Mouse (Mus musculus) Patski (cell line): ENCODE results near the gene Tssc4. TPM values are rescaled to one million over a fixed set of nuclear protein-coding genes. Genes with fewer than 3 reads are reported as not detected.

Experiments used
- ATAC-seq: fragments of 100-300 bp; one replicate; pipeline ENCODE4 v1.8.0; 2021
- CTCF ChIA-PET: fragments of 350-600 bp; sonication (Branson Sonifier 250); formaldehyde crosslinking; loops from one replicate; lab custom pipeline; 2022; ENCODE audit warnings: inconsistent platforms; lab: Charles Lee
- POLR2A ChIA-PET: fragments of 350-600 bp; sonication (Branson Sonifier 250); formaldehyde crosslinking; loops from one replicate; lab custom pipeline; 2022; ENCODE audit warnings: antibody characterized with exemption, inconsistent platforms; lab: Charles Lee
- DNase-seq: peaks from one replicate; pipeline ENCODE4 v3.0.0-alpha.2; 2011; ENCODE audit warnings: low read depth, low spot score
- H3K27me3 ChIP-seq: fragments of 371-371 bp; one replicate; pipeline ENCODE4 v1.5.1; 2021
- CTCF ChIP-seq: fragments of 100-300 bp; IDR thresholded peaks from one replicate; pipeline ENCODE4 v1.5.1; 2021
- in situ Hi-C: fragments of 300-500 bp; cut with MboI; formaldehyde crosslinking; loops from 3 replicates; pipeline ENCODE4 v1.11.1; 2018; ENCODE audit warnings: low pct_unique_long_range_greater_than_20kb, mixed read lengths
- polyA plus RNA-seq: library from polyadenylated mRNA; unstranded; gene quantifications from one replicate; pipeline ENCODE4 v1.2.3, GENCODE M21; 2021

Gene Tssc4
- polyA plus RNA-seq, 1 experiment from 2014 or later, result 42.0 TPM

- DNase-seq, result no peak
- TF ChIP-seq CTCF, result no peak
- H3K27me3 ChIP-seq, result peaks cover 22% of the 10 kb centered on the region
- ChIA-PET CTCF (no interaction called here), POLR2A (no interaction called here)
- in situ Hi-C loops, result no loop called here
- no peak for ATAC-seq
These were observed 36.3 kb downstream of the Tssc4 start for GRCm38 (mm10) chr7:143105258-143105897.

GRCm38 (mm10) chr7:143106062-143106461, 37.0 kb downstream of the Tssc4 start, which contains the start of gene Kcnq1:
Gene Kcnq1, plus strand, starts transcription at chr7:143106362.
- in situ Hi-C loops, result no loop called here
- ChIA-PET POLR2A (no interaction called here), CTCF (no interaction called here)
- TF ChIP-seq CTCF, result no peak
- no peak for ATAC-seq
- no peak for DNase-seq
- H3K27me3 ChIP-seq, result peaks cover 22% of the 10 kb centered on the region

- TF ChIP-seq CTCF, result no peak
- ChIA-PET CTCF (no interaction called here), POLR2A (no interaction called here)
- in situ Hi-C loops, result no loop called here
- DNase-seq (no peak), ATAC-seq (no peak)
- H3K27me3 ChIP-seq, result peaks cover 22% of the 10 kb centered on the region
These were observed 37.8 kb downstream of the Tssc4 start for GRCm38 (mm10) chr7:143106672-143107465.

GRCm38 (mm10) chr7:143108200-143108599, 39.2 kb downstream of the Tssc4 start:
- in situ Hi-C loops, result no loop called here
- CTCF ChIA-PET, result no interaction called here
- ATAC-seq (no peak), DNase-seq (no peak)
- peaks cover 22% of the 10 kb centered on the region for H3K27me3 ChIP-seq
- POLR2A ChIA-PET, result no interaction called here
- no peak for TF ChIP-seq CTCF

- in situ Hi-C loops, result no loop called here
- no peak for TF ChIP-seq CTCF
- ChIA-PET CTCF (interaction anchor here (1.2 to 1.3 kb wide), 2 partner anchors 14 to 42 kb away, joined by 3 to 4 read pairs; partner anchors contain the start of gene Trpm5), POLR2A (interaction anchor here (0.7 kb wide), 1 partner anchor 239 kb away, joined by 5 read pairs; no protein-coding TSS in a partner anchor)
- no peak for ATAC-seq
- peaks cover 20% of the 10 kb centered on the region for H3K27me3 ChIP-seq
- no peak for DNase-seq
These were observed 40.1 kb downstream of the Tssc4 start for GRCm38 (mm10) chr7:143108996-143109660.

- H3K27me3 ChIP-seq, result peaks cover 18% of the 10 kb centered on the region
- ATAC-seq, result no peak
- CTCF ChIA-PET, result interaction anchor here (1.2 to 1.3 kb wide), 2 partner anchors 15 to 41 kb away, joined by 3 to 4 read pairs; partner anchors contain the start of gene Trpm5
- POLR2A ChIA-PET, result interaction anchor here (0.7 kb wide), 1 partner anchor 239 kb away, joined by 5 read pairs; no protein-coding TSS in a partner anchor
- no peak for DNase-seq
- no peak for TF ChIP-seq CTCF
- in situ Hi-C loops, result no loop called here
These were observed 40.6 kb downstream of the Tssc4 start for GRCm38 (mm10) chr7:143109696-143110095.

GRCm38 (mm10) chr7:143110803-143111202, 41.8 kb downstream of the Tssc4 start:
- CTCF ChIA-PET, result no interaction called here
- peaks cover 18% of the 10 kb centered on the region for H3K27me3 ChIP-seq

GRCm38 (mm10) chr7:143111719-143112118, 42.7 kb downstream of the Tssc4 start:
- peaks cover 10% of the 10 kb centered on the region for H3K27me3 ChIP-seq
- TF ChIP-seq CTCF, result no peak
- DNase-seq (no peak), ATAC-seq (no peak)
- POLR2A ChIA-PET, result no interaction called here
- in situ Hi-C loops, result no loop called here
- CTCF ChIA-PET, result no interaction called here

More at GRCm38 (mm10) chr7:143110803-143111202, 41.8 kb downstream of the Tssc4 start:
- TF ChIP-seq CTCF, result no peak
- ATAC-seq, result no peak
- in situ Hi-C loops, result no loop called here
- POLR2A ChIA-PET, result no interaction called here
- no peak for DNase-seq

GRCm38 (mm10) chr7:143112395-143112794, 43.3 kb downstream of the Tssc4 start:
- no peak for ATAC-seq
- no peak for TF ChIP-seq CTCF
- in situ Hi-C loops, result no loop called here
- no peak for DNase-seq
- H3K27me3 ChIP-seq, result peaks cover 5% of the 10 kb centered on the region
- POLR2A ChIA-PET, result no interaction called here
- CTCF ChIA-PET, result no interaction called here

- CTCF ChIA-PET, result no interaction called here
- DNase-seq (no peak), ATAC-seq (no peak)
- TF ChIP-seq CTCF, result no peak
- POLR2A ChIA-PET, result no interaction called here
- in situ Hi-C loops, result no loop called here
- H3K27me3 ChIP-seq, result no peaks in the 10 kb centered on the region
These were observed 45.7 kb downstream of the Tssc4 start for GRCm38 (mm10) chr7:143114773-143115172.
